Mouse (Mus musculus) retina, postnatal 1 day (tissue): ENCODE measurements around the gene Tk2.
"Not testable (repeated sequence)": the region's sequence is repeated elsewhere in the genome, so short reads cannot be mapped to it uniquely, and the experiment has no call there.

ENCODE experiments used
- DNase-seq: peaks from one replicate; pipeline ENCODE4 v3.0.0-alpha.2; 2012

Tk2 gene

GRCm38 (mm10) chr8:104248276-104248675, at the start of gene Tk2:
Tk2 (minus strand) TSS chr8:104248558.
- peak; percentile 86 for DNase-seq

- DNase-seq = no peak
Measured at GRCm38 (mm10) chr8:104294396-104294795, 46.0 kb upstream of the Tk2 start.

GRCm38 (mm10) chr8:104293081-104293480, 44.7 kb upstream of the Tk2 start, which contains the start of gene Cmtm2a:
Cmtm2a (minus strand) TSS chr8:104293181.
- DNase-seq = not testable (repeated sequence)

- peak; percentile 9 for DNase-seq
Measured at GRCm38 (mm10) chr8:104268937-104269440, 20.6 kb upstream of the Tk2 start.

GRCm38 (mm10) chr8:104268368-104268767, 20.0 kb upstream of the Tk2 start:
- DNase-seq = no peak

GRCm38 (mm10) chr8:104264271-104264935, 16.0 kb upstream of the Tk2 start:
- DNase-seq = not testable (repeated sequence)

- DNase-seq = not testable (repeated sequence)
Measured at GRCm38 (mm10) chr8:104261802-104262201, 13.4 kb upstream of the Tk2 start.

GRCm38 (mm10) chr8:104253016-104253415, 4.7 kb upstream of the Tk2 start:
- DNase-seq = peak; percentile 25

- no peak for DNase-seq
Measured at GRCm38 (mm10) chr8:104251461-104251860, 3.1 kb upstream of the Tk2 start.

- DNase-seq = peak; percentile 93
Measured at GRCm38 (mm10) chr8:104250439-104251367, 2.3 kb upstream of the Tk2 start, which contains the start of gene Cklf. Cklf (plus strand) TSS chr8:104250861.

- DNase-seq = no peak
Measured at GRCm38 (mm10) chr8:104249442-104249996, 1.2 kb upstream of the Tk2 start.

- peak; percentile 9 for DNase-seq
Measured at GRCm38 (mm10) chr8:104247908-104248275, 466 bp downstream of the Tk2 start.

GRCm38 (mm10) chr8:104247054-104247907, 1.1 kb downstream of the Tk2 start:
- DNase-seq = no peak

GRCm38 (mm10) chr8:104246621-104247020, 1.7 kb downstream of the Tk2 start:
- DNase-seq = no peak

- no peak for DNase-seq
Measured at GRCm38 (mm10) chr8:104242038-104242644, 6.2 kb downstream of the Tk2 start.

- no peak for DNase-seq
Measured at GRCm38 (mm10) chr8:104239418-104239861, 8.9 kb downstream of the Tk2 start.

GRCm38 (mm10) chr8:104234573-104234972, 13.8 kb downstream of the Tk2 start:
- DNase-seq = peak; percentile 35

GRCm38 (mm10) chr8:104232919-104233318, 15.4 kb downstream of the Tk2 start:
- no peak for DNase-seq

GRCm38 (mm10) chr8:104232039-104232438, 16.3 kb downstream of the Tk2 start:
- no peak for DNase-seq

GRCm38 (mm10) chr8:104230377-104230776, 18.0 kb downstream of the Tk2 start:
- no peak for DNase-seq

- no peak for DNase-seq
Measured at GRCm38 (mm10) chr8:104227048-104227447, 21.3 kb downstream of the Tk2 start.

GRCm38 (mm10) chr8:104219806-104220205, 28.6 kb downstream of the Tk2 start:
- DNase-seq = peak; percentile 81
